Mouse (Mus musculus): ENCODE results near the gene Neo1.
"Not testable (repeated sequence)": the region's sequence is repeated elsewhere in the genome, so short reads cannot be mapped to it uniquely, and the experiment has no call there.

Neo1 gene

GRCm38 (mm10) chr9:58989255-58989928, 46.8 kb downstream of the Neo1 start:
- no peak for DNase-seq (ENCODE audit: low spot score in 2 of 2)

GRCm38 (mm10) chr9:58979034-58979433, 57.2 kb downstream of the Neo1 start:
- no peak for DNase-seq (ENCODE audit: low spot score in 2 of 2)

- DNase-seq (ENCODE audit: low spot score in 2 of 2), result not testable (repeated sequence)
Observed at GRCm38 (mm10) chr9:58971154-58971553, 65.1 kb downstream of the Neo1 start.

DNA sequence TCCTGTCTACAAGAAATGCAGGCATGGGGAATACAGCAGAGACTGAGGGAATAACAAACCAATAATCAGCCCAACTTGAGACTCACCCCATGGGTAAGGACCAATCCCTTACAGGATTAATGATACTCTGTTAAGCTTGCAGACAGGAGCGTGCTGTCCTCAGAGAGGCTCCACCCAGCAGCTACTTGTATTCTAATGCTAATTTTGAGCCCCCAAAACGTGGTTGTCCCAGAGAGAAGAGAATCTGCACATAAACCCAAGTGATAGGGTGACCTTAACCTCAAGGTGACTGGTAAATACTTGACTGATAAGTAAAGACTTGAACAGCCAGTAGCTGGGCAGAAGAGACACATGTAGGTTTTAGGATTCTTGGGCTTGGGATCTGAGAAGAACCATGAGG, 68.9 kb downstream of the Neo1 start:
- no peak for DNase-seq (ENCODE audit: low spot score in 2 of 2)

DNA sequence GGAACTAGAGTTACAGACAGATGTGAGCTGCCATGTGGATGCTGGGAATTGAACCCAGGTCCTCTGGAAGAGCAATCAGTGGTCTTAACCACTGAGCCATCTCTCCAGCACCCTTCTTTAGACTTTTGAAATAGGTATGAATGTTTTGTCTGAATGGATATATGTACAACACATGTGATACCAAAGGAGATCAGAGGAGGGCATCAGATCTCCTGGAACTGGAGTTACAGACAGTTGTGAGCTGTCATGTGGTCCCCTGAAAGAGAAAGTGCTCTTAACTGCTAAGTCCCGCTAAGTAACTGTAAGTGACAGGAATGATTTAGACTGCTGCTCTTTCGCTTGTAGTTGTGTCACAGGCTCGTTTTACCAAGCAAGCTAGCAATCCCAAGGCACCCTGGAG, 80.7 kb downstream of the Neo1 start:
- no peak for DNase-seq (ENCODE audit: low spot score in 2 of 2)

DNA sequence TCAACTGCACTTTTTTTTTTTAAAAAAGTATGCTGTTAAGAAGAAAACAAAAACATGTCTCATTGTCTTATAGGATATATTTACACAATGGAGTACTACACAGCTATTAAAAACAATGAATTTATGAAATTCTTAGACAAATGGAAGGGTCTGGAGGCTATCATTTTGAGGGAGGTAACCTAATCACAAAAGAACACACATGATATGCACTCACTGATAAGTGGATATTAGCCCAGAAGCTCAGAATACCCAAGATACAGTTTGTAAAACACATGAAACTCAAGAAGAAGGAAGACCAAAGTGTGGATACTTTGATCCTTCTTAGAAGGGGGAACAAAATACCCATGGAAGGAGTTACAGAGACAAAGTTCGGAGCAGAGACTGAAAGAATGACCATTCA, 90.3 kb downstream of the Neo1 start:
- not testable (repeated sequence) for DNase-seq (ENCODE audit: low spot score in 2 of 2)

GRCm38 (mm10) chr9:58934776-58935175, 101.5 kb downstream of the Neo1 start:
- DNase-seq (ENCODE audit: low spot score in 2 of 2), result no peak

GRCm38 (mm10) chr9:58928103-58928502, 108.1 kb downstream of the Neo1 start:
- DNase-seq (ENCODE audit: low spot score in 2 of 2), result peak in 1 of 2 experiments; percentile 52

DNA sequence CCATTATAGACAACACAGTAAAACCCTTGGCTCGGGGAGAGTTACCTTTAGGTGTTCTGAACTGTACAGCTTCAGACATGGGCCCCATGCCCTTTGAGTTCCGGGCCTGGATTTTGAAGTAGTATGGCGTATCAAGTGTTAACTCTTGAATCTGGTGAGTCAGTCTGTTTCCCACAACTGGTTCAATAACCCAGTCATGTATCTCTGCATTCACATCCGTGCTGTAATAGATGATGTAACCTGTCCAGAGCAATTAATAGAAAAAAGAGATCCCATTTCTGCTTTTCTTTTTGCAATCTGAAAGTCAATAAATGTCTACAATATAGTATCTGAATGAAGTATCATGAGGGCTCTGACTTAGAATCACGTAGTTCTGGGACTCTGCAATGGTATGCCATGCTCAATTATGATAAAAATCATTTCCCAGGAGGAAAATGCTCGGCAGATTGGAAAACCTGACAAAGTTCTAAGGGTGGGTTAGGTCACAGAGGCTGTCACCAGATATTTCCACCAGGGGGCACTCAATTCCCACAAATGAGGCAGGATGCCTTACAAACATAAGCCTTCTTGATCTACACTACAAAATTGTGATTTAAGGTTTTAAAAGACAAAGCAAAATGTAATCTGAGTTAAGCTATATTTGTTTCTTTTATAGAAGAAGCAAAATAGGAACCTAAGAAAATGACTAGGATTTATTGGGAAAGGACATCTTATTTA, 133.2 kb downstream of the Neo1 start:
- DNase-seq (ENCODE audit: low spot score in 2 of 2), result peak; percentile 12 to 42

GRCm38 (mm10) chr9:58899602-58900001, 136.6 kb downstream of the Neo1 start:
- DNase-seq (ENCODE audit: low spot score in 2 of 2), result no peak

GRCm38 (mm10) chr9:58891840-58892640, 144.2 kb downstream of the Neo1 start:
- DNase-seq (ENCODE audit: low spot score in 2 of 2), result no peak

DNA sequence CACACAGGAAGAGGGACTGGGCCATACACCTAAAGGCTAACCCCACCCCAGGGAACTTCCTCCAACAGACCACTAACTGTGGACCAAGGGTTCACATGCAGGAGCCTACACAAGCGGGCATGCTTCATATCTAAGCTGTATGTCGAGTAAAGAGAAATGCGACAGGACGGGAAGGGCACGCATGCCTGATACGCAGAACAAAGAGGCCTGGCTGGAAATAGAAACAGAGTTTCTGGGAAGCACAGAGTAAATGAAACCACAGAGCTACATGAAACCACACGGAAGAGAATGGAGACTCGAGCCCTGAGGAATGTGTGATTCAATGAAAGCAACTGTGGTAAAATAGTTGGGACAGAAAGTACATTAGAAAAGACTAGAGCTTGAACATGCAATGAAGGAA, 145.3 kb downstream of the Neo1 start:
- no peak for DNase-seq (ENCODE audit: low spot score in 2 of 2)

- DNase-seq (ENCODE audit: low spot score in 2 of 2), result no peak
Observed at GRCm38 (mm10) chr9:58889782-58890448, 146.3 kb downstream of the Neo1 start.

DNA sequence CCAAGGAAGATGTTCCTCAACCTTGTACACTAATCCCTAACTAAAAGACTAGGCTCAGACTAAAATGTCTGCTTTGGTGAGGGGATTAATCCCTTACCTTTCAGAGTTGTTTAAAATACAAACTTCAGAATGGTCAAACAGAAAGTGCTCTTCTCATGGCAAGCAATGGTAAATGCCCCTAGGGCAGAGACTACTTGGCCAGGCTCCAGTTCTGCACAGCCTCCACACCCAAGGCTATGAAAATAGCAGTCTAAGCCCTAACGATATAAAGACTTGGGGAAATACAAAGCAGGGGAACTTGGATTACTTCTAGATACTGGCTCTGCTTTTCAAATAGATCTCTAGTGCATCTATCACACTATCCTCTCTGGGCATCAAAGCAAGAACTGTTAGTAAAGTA, 153.6 kb downstream of the Neo1 start:
- no peak for DNase-seq (ENCODE audit: low spot score in 2 of 2)

DNA sequence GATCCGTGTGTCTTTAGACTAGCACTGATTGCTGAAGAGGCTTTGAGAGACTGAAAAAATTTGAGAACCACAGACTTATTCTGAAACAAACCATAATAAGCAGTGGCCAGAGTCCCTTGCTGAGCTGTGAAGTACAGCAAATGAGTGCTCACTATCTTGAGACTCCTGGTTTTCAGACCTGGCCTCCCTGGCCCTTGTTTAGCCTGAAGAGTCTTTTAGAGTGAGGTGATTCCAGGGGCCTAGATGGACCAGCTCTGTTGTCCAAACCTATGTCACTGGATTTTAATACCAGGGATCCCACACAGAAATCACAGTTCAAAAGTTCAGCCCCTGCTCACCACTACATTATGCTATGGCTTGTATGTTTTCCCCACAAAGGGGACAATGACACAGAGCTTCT, 156.4 kb downstream of the Neo1 start:
- no peak for DNase-seq (ENCODE audit: low spot score in 2 of 2)

- DNase-seq (ENCODE audit: low spot score in 2 of 2), result no peak
Observed at GRCm38 (mm10) chr9:58876946-58877625, 159.2 kb downstream of the Neo1 start.

- DNase-seq (ENCODE audit: low spot score in 2 of 2), result no peak
Observed at GRCm38 (mm10) chr9:58875439-58875838, 160.8 kb downstream of the Neo1 start.

DNA sequence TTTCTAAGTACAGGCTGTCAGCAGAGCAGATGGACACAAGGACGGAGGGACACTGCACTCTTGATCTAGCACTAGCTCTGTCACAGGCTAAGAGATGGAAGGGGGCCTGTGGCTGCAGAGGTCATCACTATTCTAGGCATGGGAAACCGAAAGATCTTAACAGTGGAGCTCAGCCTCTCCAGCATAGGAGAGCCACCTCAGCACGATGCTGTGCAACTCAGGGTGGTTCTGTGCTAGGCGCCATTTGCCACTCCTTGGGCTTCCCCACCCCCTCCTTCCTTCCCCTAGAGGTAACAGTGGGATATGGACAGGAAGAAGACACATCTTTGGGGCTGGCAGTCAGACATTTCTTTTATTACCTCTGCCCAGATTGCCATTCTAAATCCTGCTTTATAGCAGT, 161.9 kb downstream of the Neo1 start:
- no peak for DNase-seq (ENCODE audit: low spot score in 2 of 2)

- peak; percentile 13 to 48 for DNase-seq (ENCODE audit: low spot score in 2 of 2)
Observed at GRCm38 (mm10) chr9:58873541-58874324, 162.5 kb downstream of the Neo1 start.

GRCm38 (mm10) chr9:58871141-58871540, 165.1 kb downstream of the Neo1 start:
- DNase-seq (ENCODE audit: low spot score in 2 of 2), result no peak

GRCm38 (mm10) chr9:58863826-58864225, 172.4 kb downstream of the Neo1 start:
- DNase-seq (ENCODE audit: low spot score in 2 of 2), result no peak
